Mouse (Mus musculus): ENCODE results near the gene Ifrd1. TPM values are rescaled to one million over a fixed set of nuclear protein-coding genes. Genes with fewer than 3 reads are reported as not detected.

Gene Ifrd1
- polyA plus RNA-seq, 1 experiment from 2014 or later: 118 TPM

DNA sequence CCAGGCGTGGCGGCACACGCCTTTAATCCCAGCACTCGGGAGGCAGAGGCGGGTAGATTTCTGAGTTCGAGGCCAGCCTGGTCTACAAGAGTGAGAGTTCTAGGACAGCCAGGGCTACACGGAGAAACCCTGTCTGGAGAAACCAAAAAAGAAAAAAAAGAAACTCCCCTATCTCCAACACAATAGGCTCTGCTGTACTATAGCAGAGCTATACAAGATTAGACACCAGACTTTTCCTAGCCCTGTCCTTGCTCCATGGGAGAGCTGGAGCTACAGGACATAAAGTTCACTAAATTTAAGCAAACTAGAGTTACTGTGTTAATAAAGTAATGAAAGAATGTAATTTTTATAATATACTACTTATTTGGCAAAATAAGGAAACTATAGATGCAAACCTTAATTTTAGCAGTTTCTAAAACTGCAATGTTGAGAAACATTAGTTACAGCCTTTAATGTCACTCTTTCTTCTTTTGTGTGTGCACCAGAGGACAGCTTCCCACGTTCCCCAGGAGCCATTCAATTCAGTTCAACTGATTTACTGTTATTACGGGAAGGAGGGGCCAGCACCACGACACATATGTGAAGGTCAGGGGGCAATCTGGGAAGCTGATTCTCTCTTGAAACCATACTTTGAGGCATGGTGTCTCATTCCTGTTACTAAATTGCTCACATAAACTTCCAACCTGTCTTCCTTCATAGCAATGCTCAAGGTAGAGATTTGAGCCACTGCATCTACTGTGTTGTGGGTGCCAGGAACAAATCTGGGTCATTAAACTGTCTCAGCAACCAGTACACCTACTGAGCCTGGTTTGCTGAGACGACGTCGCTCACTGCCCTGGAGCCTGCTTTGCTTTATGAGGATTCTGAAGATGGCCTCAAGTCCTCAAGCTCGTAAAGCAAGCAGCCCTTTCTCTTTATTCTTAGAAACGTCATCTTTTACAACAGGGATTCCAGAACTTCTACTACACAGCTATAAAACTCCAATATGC lies 33.1 kb downstream of the Ifrd1 start:
- WGBS: 68% methylated on average over 15 of the region's 15 CpGs

DNA sequence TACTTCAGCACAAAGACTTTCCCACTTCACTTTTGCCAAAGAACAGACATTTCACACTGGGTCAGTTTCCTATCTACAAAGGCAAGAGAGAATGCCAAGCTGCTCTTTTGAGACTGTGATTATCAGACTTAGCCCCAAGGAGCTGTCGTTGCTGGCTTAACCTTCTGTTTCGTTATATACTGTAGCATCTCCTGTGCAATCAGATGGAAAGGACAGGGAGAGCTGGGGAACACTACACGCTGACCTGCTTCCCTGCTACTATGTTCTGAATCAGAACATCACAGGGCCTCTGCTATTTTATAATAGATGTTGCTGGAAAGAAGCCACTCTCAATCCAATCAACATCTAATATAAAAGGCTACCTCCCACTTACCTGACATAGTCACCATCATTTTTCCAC lies 39.3 kb downstream of the Ifrd1 start:
- no peak for ATAC-seq (ENCODE audit: low FRiP score, low read depth)
- WGBS: 88% methylated on average over 3 of the region's 3 CpGs

More for the DNA sequence above, 33.1 kb downstream of the Ifrd1 start:
- H3K9ac ChIP-seq: no peak overlapping the region
- no peak for ATAC-seq (ENCODE audit: low FRiP score, low read depth)
- H3K36me3 ChIP-seq: peaks cover 64% of the 10 kb centered on the region
- peaks cover 12% of the 10 kb centered on the region for H3K4me1 ChIP-seq
- H3K27me3 ChIP-seq: no peaks in the 10 kb centered on the region
- H3K9me3 ChIP-seq: no peaks in the 10 kb centered on the region
- H3K27ac ChIP-seq: no peak overlapping the region
- H3K4me2 ChIP-seq (replicated peaks): no peak overlapping the region
- no peak overlapping the region for H3K4me3 ChIP-seq

DNA sequence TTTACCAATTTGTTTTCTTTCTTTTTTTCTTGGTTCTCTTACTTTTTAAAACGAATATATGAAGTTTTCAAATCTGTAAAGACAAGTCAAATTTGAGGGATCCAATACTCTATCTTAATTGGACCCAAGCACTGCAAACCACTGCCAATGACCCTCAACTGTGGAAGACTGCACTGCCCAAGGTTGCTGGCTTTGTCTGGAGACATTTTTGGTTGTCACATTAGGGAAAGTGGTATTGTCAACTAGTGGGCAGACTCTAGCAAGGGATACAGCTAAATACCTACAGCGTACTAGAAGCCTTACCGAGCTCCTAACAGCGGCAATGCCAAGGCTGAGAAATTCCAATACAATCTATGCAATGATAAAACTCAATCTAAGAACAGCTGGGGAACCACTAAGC lies 40.4 kb downstream of the Ifrd1 start:
- no peak overlapping the region for H3K4me2 ChIP-seq (replicated peaks)
- H3K27ac ChIP-seq: no peak overlapping the region
- no peak overlapping the region for H3K9ac ChIP-seq
- H3K27me3 ChIP-seq: no peaks in the 10 kb centered on the region
- H3K4me3 ChIP-seq: no peak overlapping the region
- H3K4me1 ChIP-seq: peaks cover 6% of the 10 kb centered on the region
- 92% methylated on average over 4 of the region's 4 CpGs for WGBS
- ATAC-seq (ENCODE audit: low FRiP score, low read depth): no peak
- no peaks in the 10 kb centered on the region for H3K9me3 ChIP-seq
- peaks cover 71% of the 10 kb centered on the region for H3K36me3 ChIP-seq

More for the DNA sequence above, 39.3 kb downstream of the Ifrd1 start:
- peaks cover 6% of the 10 kb centered on the region for H3K4me1 ChIP-seq
- peaks cover 75% of the 10 kb centered on the region for H3K36me3 ChIP-seq
- no peak overlapping the region for H3K4me2 ChIP-seq (replicated peaks)
- H3K9me3 ChIP-seq: no peaks in the 10 kb centered on the region
- H3K9ac ChIP-seq: no peak overlapping the region
- no peak overlapping the region for H3K27ac ChIP-seq
- no peak overlapping the region for H3K4me3 ChIP-seq
- no peaks in the 10 kb centered on the region for H3K27me3 ChIP-seq

DNA sequence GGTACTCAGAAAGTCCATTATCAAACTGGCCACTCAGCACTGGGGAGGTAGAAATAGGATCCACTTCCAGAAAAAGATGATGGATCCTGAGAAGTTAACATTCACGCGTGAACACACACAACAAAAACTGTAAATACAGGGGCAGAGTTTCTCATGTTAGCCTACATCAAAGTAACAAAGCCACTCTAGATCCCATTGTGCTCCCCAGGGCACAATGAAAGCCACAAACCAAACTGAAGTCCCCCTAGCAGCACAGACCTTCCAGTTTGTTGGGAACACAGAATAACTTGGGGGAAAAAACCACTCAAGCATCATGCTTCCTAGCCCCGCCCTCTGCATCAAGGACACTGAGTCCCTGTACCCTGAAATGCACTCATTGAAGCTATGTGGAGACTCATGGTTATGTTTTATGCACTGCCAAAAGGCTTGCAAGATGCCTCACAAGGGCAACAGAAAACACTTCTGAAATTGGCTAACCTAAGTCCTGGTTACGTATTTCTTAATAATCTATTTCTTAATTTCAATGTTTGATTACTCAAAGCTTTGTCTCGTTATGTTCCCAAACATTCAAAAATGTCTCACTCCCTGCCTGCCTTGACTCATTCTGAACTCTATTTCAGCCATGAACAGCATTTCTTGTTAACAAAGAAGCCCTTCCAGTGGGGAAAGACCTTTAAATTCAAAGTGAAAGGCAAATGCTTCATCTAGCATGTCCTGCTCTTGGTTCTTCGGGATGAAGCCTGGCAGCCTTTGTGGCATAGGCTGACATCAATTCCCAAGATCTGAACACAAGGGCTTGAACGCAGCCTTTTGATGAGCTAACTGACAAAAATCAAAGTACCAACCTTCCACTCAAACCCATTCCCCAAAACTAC lies 45.9 kb downstream of the Ifrd1 start:
- H3K36me3 ChIP-seq: peaks cover 54% of the 10 kb centered on the region

DNA sequence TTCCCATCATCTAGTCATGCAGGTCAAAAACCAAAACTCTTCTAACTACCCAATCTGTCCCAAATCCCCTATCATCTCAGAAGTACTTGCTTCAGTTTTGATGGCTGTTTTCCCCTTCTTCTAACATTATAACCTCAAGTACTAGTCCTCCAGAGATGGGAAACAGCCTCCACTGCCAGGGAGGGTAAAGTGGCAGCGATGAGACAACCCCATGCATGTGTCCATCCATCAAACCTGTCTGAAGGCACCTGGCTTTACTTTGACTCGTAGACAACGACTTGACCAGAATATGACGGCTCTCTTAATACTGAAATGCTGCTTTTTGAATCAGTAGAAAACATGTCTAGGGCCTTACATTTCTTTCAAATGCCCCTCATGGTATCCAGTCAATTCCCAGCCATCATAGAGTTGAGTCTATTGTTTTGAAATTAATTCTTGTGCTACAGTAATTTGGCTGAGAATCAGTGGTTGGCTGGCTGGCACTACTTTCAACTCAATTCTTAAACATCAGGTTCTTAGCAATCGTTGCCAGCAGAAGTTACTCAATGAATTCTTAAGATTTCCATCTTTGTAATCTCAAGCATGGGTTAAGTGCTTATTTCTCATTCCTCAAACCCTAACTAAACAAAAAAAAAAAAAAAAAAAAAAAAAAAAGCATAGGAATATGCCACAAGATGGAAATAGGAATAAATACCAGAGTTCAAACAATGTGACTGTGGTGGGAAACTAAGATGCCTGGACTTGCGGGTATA lies 47.6 kb downstream of the Ifrd1 start:
- 89% methylated on average over 6 of the region's 6 CpGs for WGBS
- H3K9ac ChIP-seq: no peak overlapping the region
- no peak overlapping the region for H3K4me3 ChIP-seq
- no peak overlapping the region for H3K4me2 ChIP-seq (replicated peaks)
- peaks cover 38% of the 10 kb centered on the region for H3K36me3 ChIP-seq
- no peaks in the 10 kb centered on the region for H3K27me3 ChIP-seq
- H3K9me3 ChIP-seq: no peaks in the 10 kb centered on the region
- H3K27ac ChIP-seq: no peak overlapping the region
- no peak for ATAC-seq (ENCODE audit: low FRiP score, low read depth)
- peaks cover 8% of the 10 kb centered on the region; the same call in 1 of the 2 replicates for H3K4me1 ChIP-seq

More for the DNA sequence above, 45.9 kb downstream of the Ifrd1 start:
- 93% methylated on average over 7 of the region's 7 CpGs for WGBS
- no peaks in the 10 kb centered on the region for H3K9me3 ChIP-seq
- no peak overlapping the region for H3K4me3 ChIP-seq
- H3K27ac ChIP-seq: no peak overlapping the region
- H3K9ac ChIP-seq: no peak overlapping the region
- ATAC-seq (ENCODE audit: low FRiP score, low read depth): no peak
- H3K4me2 ChIP-seq (replicated peaks): no peak overlapping the region
- no peaks in the 10 kb centered on the region for H3K27me3 ChIP-seq
- peaks cover 8% of the 10 kb centered on the region; the same call in 1 of the 2 replicates for H3K4me1 ChIP-seq

DNA sequence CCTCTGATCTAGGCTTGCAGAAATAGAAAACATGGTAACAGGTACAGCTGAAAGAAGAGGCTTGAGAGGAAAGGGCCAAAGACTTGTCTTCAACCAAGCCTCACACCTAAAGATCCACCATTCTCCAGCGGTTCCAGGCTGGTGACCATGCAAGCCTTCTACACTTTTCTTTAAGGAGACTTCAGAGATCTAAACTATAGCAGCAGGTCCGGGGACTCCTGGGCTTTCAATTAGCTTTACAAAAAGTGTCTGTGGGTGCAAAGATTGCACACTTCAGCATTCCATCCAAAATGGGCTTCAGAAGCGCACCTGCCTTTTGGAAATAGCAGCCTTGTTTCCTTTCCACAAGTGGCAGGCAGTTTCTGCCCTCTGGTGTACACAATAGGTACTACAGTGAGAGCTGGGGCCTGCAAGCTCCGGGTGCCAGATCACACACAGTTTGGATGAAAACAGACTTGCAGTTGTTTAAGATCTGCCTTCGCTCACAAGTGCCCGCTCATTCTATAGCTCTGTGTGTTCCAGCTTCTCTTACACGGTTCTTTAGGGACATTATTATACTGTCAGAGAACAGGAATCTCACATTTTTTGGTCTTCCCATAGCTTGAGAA lies 48.4 kb downstream of the Ifrd1 start:
- Histone ChIP-seq H3K36me3 (peaks cover 30% of the 10 kb centered on the region), H3K9me3 (no peaks in the 10 kb centered on the region), H3K4me2 (replicated peaks) (no peak overlapping the region), H3K4me1 (peaks cover 8% of the 10 kb centered on the region; the same call in 1 of the 2 replicates), H3K27me3 (no peaks in the 10 kb centered on the region), H3K27ac (no peak overlapping the region), H3K9ac (no peak overlapping the region), H3K4me3 (no peak overlapping the region)
- 49% methylated on average over 7 of the region's 7 CpGs for WGBS
- 0 out of 2 replicates have a peak, but pooled peaks have one; percentile 11 for ATAC-seq (ENCODE audit: low FRiP score, low read depth)

DNA sequence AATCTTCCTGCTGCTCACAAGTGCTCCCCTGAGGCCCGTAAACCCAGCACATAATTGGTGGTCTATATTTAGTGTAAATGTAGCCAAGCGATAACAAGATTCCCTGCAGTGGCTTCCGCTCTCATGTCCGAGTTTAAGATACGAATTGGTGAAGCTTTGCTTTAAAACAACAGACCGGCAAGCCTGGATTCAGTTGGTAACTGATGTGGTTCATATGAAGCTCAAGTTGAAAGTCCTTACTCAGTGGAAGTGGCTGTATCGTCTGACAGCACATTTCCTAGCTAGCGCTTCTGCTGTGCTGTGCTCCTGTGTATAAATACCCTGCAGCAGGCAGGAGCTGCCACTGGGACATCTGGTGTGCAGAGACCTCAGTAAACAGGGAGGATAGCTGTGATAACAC lies 49.0 kb downstream of the Ifrd1 start, which contains the start of gene Lsmem1:
Lsmem1 (minus strand) TSS at position 189 of the 400 bp plus-strand sequence.
- no peak within 1 kb of the TSS for H3K4me3 ChIP-seq
- H3K27me3 ChIP-seq: no peaks in the 10 kb centered on the region
- no peak within 1 kb of the TSS for H3K9ac ChIP-seq
- ATAC-seq (ENCODE audit: low FRiP score, low read depth): peak; percentile 59; the same call in 1 of the 2 replicates
- H3K4me1 ChIP-seq: peaks cover 8% of the 10 kb centered on the region; the same call in 1 of the 2 replicates
- WGBS: 42% methylated on average over 8 of the region's 8 CpGs
- H3K4me2 ChIP-seq (replicated peaks): peak within 1 kb of the TSS; percentile 29; the same call in 1 of the 2 replicates
- H3K27ac ChIP-seq: no peak within 1 kb of the TSS
- H3K9me3 ChIP-seq: no peaks in the 10 kb centered on the region
- H3K36me3 ChIP-seq: peaks cover 24% of the 10 kb centered on the region

DNA sequence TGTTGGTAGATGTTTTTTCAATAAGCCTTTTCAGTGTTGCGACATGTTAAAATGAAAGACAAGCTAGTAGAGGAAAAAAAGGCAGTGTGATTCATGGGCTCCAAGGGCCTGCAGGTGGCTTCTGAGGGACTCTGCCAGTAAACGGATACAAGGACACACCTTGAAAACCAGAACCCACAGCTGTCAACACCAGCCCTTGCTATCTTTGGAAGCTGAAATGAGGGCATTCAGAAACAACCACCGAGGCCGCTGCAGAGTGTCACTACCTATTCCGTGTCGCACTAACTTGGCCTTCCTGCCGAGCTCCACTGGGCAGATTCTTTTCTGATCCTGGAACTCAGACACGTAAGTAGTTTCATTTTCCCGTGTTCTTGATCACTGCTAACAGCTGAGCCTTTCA lies 49.9 kb downstream of the Ifrd1 start:
- Histone ChIP-seq H3K4me1 (peaks cover 8% of the 10 kb centered on the region; the same call in 1 of the 2 replicates), H3K4me3 (no peak overlapping the region), H3K27me3 (no peaks in the 10 kb centered on the region), H3K36me3 (peaks cover 15% of the 10 kb centered on the region), H3K9ac (no peak overlapping the region), H3K4me2 (replicated peaks) (no peak overlapping the region), H3K27ac (no peak overlapping the region), H3K9me3 (no peaks in the 10 kb centered on the region)
- no peak for ATAC-seq (ENCODE audit: low FRiP score, low read depth)
- 82% methylated on average over 9 of the region's 9 CpGs for WGBS

DNA sequence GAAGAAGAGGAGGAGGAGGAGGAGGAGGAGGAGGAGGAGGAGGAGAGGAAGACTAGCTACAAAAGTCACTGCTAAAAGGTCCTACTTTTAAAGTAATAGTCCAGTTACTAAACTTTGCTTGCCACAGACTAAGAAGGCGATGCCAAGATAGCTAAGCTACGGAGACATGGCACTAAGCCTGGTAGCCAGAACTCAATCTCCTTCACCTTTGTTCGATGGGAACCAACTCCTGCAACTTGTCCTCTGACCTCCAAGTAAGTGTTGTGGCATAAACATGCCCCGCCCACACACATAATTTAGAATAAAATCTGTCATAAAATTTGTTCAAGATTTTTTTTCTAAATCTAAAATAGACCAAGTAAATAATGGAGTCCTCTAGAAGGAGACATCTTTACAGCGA lies 50.3 kb downstream of the Ifrd1 start:
- no peaks in the 10 kb centered on the region for H3K27me3 ChIP-seq
- no peak for ATAC-seq (ENCODE audit: low FRiP score, low read depth)
- 88% methylated on average over 5 of the region's 5 CpGs for WGBS

DNA sequence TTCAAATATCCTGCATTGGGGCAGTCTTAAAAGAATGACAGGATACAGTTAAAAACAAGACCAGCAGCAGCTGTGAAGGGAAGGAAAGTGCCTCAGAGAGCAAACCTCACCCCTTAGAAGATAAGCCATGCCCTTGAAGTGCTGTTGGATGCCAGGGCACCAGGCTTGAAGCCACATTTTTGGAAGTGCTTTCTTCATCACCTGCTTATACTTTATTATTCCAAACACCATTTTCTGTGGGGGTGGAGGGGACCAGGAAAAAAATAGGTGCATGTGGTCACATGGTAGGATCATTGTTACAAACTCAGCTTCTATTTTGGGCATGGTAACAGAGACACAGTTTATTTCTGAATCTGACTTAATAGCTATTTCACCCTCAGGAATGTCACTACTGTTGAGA lies 50.8 kb downstream of the Ifrd1 start:
- Histone ChIP-seq H3K4me2 (replicated peaks) (no peak overlapping the region), H3K36me3 (peaks cover 11% of the 10 kb centered on the region), H3K4me3 (no peak overlapping the region), H3K9me3 (no peaks in the 10 kb centered on the region), H3K27ac (no peak overlapping the region), H3K4me1 (peaks cover 8% of the 10 kb centered on the region; the same call in 1 of the 2 replicates), H3K9ac (no peak overlapping the region), H3K27me3 (no peaks in the 10 kb centered on the region)
- ATAC-seq (ENCODE audit: low FRiP score, low read depth): no peak

More for the DNA sequence above, 50.3 kb downstream of the Ifrd1 start:
- no peak overlapping the region for H3K4me2 ChIP-seq (replicated peaks)
- H3K9ac ChIP-seq: no peak overlapping the region
- H3K4me3 ChIP-seq: no peak overlapping the region
- H3K27ac ChIP-seq: no peak overlapping the region
- H3K4me1 ChIP-seq: peaks cover 8% of the 10 kb centered on the region; the same call in 1 of the 2 replicates
- no peaks in the 10 kb centered on the region for H3K9me3 ChIP-seq
- H3K36me3 ChIP-seq: peaks cover 15% of the 10 kb centered on the region

DNA sequence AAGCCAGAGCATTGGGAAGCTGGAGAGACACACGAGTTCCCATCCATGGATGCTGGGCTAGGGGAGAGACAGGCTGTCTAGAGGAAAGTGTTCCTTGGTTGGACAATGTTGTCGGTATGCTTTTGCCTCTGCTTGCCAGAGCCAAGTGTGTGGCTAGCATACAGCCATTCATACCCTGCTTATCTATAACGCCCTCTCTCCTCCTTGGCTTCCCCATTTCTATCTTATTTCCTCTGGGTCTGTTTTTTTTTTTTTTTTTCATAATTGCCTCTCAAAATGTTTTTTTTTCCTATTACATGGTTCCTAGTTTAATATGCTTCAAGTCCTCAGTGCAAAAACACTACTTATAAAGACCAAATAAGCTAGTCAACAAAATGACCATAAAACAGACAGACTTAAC lies 62.8 kb downstream of the Ifrd1 start:
- ATAC-seq (ENCODE audit: low FRiP score, low read depth): no peak
- Histone ChIP-seq H3K27ac (no peak overlapping the region), H3K4me2 (replicated peaks) (no peak overlapping the region), H3K4me3 (no peak overlapping the region), H3K4me1 (no peaks in the 10 kb centered on the region), H3K27me3 (no peaks in the 10 kb centered on the region), H3K9ac (no peak overlapping the region), H3K36me3 (no peaks in the 10 kb centered on the region), H3K9me3 (0 out of 2 replicates have a peak, but pooled peaks cover 9% of the 10 kb centered on the region)
- 86% methylated on average over 3 of the region's 3 CpGs for WGBS
